Mouse (Mus musculus): ENCODE data around the gene Sept8. TPM values are rescaled to one million over a fixed set of nuclear protein-coding genes. Genes with fewer than 3 reads are reported as not detected.

Gene Sept8
- polyA plus RNA-seq, 1 experiment, result 13.9 TPM

DNA sequence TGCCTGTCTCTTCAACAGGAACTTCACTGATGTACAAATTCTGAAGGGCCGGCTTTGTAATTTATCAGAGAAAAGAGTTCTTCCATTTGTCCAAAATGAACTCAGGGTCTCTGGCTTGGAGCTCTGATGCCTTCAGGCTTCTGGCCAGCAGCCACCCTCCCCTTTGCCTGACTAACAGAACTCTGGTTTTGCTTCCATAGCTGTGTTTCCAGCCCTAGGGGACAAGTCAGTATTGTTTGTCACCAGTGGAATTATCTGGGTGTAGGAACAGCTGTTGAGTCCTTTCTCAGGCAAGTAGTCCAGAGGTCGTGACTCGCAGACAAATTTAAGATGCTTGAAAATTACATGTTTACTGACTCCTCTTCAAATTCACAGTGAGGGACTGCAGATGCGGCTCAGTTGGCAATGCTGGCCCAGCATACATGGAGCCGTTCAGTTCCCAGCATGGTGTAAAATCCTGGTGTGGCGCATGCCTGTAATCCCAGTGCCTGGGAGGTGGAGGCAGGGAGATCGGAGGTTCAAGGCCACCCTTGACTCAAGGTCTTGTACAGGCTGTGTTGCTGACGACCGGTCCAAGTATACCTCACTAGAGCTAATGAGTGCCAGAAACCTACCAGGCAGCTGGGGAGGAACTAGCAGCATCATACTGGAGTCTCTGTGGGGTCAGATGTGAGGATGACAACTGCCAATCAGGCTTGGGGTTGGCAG lies 11.8 kb upstream of the Sept8 start:
- Histone ChIP-seq H3K27ac (ENCODE audit: insufficient read depth, low read length) (no peak overlapping the region), H3K4me3 (ENCODE audit: extremely low read depth, insufficient read depth, insufficient read length) (no peak overlapping the region), H3K27me3 (ENCODE audit: control insufficient read depth, insufficient read depth, low read length) (no peaks in the 10 kb centered on the region), H3K36me3 (ENCODE audit: control insufficient read depth, insufficient read depth, low read length) (no peaks in the 10 kb centered on the region), H3K4me1 (ENCODE audit: control insufficient read depth, insufficient read depth, insufficient read length) (no peaks in the 10 kb centered on the region)
- 92% methylated on average over 9 of the region's 9 CpGs for WGBS
- no peak for DNase-seq (ENCODE audit: low read depth in 1 of 2, low spot score in 2 of 2)
- no peak for TF ChIP-seq CTCF (IDR thresholded peaks at IDR 0.05; ENCODE audit: extremely low read depth, insufficient read depth, insufficient read length, insufficient replicate concordance)
- TF ChIP-seq POLR2A (IDR thresholded peaks at IDR 0.05; ENCODE audit: low read depth, low read length), result no peak

DNA sequence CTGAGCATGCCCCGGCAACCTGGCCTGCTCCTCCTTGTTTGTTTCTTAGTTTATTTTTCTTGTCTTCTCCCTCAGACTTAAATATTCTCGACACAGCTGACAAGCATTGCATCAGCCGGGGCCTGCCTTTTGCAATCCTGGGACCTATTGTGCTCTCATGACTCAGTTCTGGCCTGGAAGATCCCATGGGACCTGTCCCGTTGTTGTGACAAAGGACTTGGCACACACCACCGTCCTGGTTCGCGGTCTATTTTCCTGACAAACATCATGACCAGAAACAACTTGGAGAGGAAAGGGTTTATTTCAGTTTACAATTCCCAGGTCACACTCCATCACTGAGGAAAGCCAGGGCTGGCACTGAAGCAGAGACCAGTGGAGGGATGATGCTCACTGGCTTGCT lies 10.9 kb upstream of the Sept8 start:
- no peak overlapping the region for H3K27ac ChIP-seq (ENCODE audit: insufficient read depth, low read length)
- WGBS, result 88% methylated on average over 7 of the region's 7 CpGs

DNA sequence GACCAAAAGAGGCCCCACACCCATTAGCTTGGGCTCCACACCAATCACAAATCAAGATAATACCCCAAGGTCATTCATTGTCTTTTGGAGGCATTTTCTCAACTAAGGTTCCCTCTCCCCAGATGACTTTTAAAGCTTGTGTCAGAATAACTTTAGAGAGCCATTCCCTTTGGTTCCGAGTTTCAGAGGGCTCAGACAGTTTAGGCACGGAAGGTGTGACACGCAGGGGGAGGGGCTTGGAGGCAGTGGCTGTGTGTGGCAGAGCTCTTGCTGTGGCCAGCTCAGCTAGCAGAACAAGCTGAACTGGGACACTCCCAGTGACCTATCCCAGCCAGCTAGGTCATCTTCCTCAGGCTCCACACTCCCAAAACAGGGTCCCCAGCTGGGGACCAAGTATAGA lies 10.5 kb upstream of the Sept8 start:
- H3K36me3 ChIP-seq (ENCODE audit: control insufficient read depth, insufficient read depth, low read length), result no peaks in the 10 kb centered on the region
- 86% methylated on average over 3 of the region's 3 CpGs for WGBS
- H3K4me3 ChIP-seq (ENCODE audit: extremely low read depth, insufficient read depth, insufficient read length), result no peak overlapping the region
- TF ChIP-seq CTCF (IDR thresholded peaks at IDR 0.05; ENCODE audit: extremely low read depth, insufficient read depth, insufficient read length, insufficient replicate concordance), result no peak
- no peak for TF ChIP-seq POLR2A (IDR thresholded peaks at IDR 0.05; ENCODE audit: low read depth, low read length)
- no peak for DNase-seq (ENCODE audit: low read depth in 1 of 2, low spot score in 2 of 2)
- no peak overlapping the region for H3K27ac ChIP-seq (ENCODE audit: insufficient read depth, low read length)
- no peaks in the 10 kb centered on the region for H3K4me1 ChIP-seq (ENCODE audit: control insufficient read depth, insufficient read depth, insufficient read length)
- H3K27me3 ChIP-seq (ENCODE audit: control insufficient read depth, insufficient read depth, low read length), result no peaks in the 10 kb centered on the region

More for the DNA sequence above, 10.9 kb upstream of the Sept8 start:
- H3K4me3 ChIP-seq (ENCODE audit: extremely low read depth, insufficient read depth, insufficient read length), result no peak overlapping the region
- H3K4me1 ChIP-seq (ENCODE audit: control insufficient read depth, insufficient read depth, insufficient read length), result no peaks in the 10 kb centered on the region
- H3K27me3 ChIP-seq (ENCODE audit: control insufficient read depth, insufficient read depth, low read length), result no peaks in the 10 kb centered on the region
- no peak for DNase-seq (ENCODE audit: low read depth in 1 of 2, low spot score in 2 of 2)
- H3K36me3 ChIP-seq (ENCODE audit: control insufficient read depth, insufficient read depth, low read length), result no peaks in the 10 kb centered on the region
- no peak for TF ChIP-seq POLR2A (IDR thresholded peaks at IDR 0.05; ENCODE audit: low read depth, low read length)
- TF ChIP-seq CTCF (IDR thresholded peaks at IDR 0.05; ENCODE audit: extremely low read depth, insufficient read depth, insufficient read length, insufficient replicate concordance), result no peak

DNA sequence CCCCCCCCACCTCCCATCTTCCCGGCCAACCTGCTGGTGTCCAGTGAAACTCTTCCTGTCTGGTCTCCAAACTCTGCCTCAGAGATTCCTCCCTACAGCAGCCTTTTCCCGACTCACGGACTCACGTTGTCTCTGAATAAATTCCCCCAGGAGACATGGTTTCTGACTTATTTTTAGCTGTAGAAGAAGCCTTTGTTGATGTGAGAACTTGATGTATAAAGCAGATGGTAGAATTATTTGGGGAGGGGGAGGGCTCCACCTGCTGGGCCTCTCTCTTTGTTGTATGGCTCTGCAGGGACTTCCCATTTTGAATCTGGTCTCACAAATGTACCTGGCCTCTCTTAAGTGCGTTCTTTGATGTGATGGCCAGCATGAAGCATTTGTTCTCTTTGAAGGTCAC lies 8.7 kb upstream of the Sept8 start:
- WGBS, result 44% methylated on average over 5 of the region's 5 CpGs

DNA sequence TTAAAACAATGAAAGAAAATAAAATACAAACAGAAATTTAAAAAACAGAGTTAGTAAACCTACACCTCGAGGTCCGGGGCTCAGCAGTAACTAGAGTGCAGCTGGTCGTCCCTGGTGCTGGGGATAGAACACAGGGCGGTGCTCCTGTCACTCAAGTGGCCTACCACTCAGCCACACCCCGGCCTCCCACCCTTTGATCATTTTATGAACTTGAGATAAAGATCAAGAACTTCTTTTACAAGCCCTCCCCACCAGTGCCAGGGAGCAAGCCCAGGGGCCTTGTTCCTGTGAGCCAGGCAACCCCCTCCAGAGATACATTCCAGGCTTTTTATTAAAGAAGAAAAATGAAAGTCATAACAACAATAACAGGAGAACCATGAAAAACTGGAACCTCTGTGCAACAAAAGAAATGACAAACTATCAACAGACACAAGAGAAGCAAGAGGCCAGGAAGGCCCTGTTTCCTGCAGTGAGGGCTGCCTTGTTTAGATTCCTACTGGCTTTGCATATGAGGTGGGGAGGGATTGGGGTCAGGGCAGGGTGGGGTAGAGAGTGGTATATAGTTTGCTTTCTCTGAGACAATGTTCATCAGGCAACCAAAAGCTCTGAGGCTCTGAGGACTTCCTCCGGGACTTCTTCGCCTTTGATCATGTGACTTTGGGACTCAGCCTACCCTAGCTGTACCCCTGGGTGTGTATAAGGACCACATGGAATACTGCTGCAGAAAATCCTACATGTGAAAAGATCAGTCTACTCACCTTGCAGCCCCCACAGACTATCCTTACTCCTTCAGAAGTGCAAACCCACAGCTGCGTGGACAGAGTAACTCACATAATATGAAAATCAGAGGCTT lies 2.1 kb upstream of the Sept8 start:
- H3K36me3 ChIP-seq (ENCODE audit: control insufficient read depth, insufficient read depth, low read length), result no peaks in the 10 kb centered on the region
- no peak overlapping the region for H3K4me3 ChIP-seq (ENCODE audit: extremely low read depth, insufficient read depth, insufficient read length)
- peaks cover 5% of the 10 kb centered on the region for H3K4me1 ChIP-seq (ENCODE audit: control insufficient read depth, insufficient read depth, insufficient read length)
- TF ChIP-seq CTCF (IDR thresholded peaks at IDR 0.05; ENCODE audit: extremely low read depth, insufficient read depth, insufficient read length, insufficient replicate concordance) (no peak), POLR2A (IDR thresholded peaks at IDR 0.05; ENCODE audit: low read depth, low read length) (no peak)
- 45% methylated on average over 8 of the region's 8 CpGs for WGBS
- DNase-seq (ENCODE audit: low read depth in 1 of 2, low spot score in 2 of 2), result peak in 1 of 2 experiments; percentile 4
- no peak overlapping the region for H3K27ac ChIP-seq (ENCODE audit: insufficient read depth, low read length)
- peaks cover 7% of the 10 kb centered on the region for H3K27me3 ChIP-seq (ENCODE audit: control insufficient read depth, insufficient read depth, low read length)

More for the DNA sequence above, 8.7 kb upstream of the Sept8 start:
- no peaks in the 10 kb centered on the region for H3K4me1 ChIP-seq (ENCODE audit: control insufficient read depth, insufficient read depth, insufficient read length)
- no peak for TF ChIP-seq POLR2A (IDR thresholded peaks at IDR 0.05; ENCODE audit: low read depth, low read length)
- no peak for TF ChIP-seq CTCF (IDR thresholded peaks at IDR 0.05; ENCODE audit: extremely low read depth, insufficient read depth, insufficient read length, insufficient replicate concordance)
- no peak for DNase-seq (ENCODE audit: low read depth in 1 of 2, low spot score in 2 of 2)
- H3K27ac ChIP-seq (ENCODE audit: insufficient read depth, low read length), result no peak overlapping the region
- H3K4me3 ChIP-seq (ENCODE audit: extremely low read depth, insufficient read depth, insufficient read length), result no peak overlapping the region
- no peaks in the 10 kb centered on the region for H3K27me3 ChIP-seq (ENCODE audit: control insufficient read depth, insufficient read depth, low read length)
- H3K36me3 ChIP-seq (ENCODE audit: control insufficient read depth, insufficient read depth, low read length), result no peaks in the 10 kb centered on the region

DNA sequence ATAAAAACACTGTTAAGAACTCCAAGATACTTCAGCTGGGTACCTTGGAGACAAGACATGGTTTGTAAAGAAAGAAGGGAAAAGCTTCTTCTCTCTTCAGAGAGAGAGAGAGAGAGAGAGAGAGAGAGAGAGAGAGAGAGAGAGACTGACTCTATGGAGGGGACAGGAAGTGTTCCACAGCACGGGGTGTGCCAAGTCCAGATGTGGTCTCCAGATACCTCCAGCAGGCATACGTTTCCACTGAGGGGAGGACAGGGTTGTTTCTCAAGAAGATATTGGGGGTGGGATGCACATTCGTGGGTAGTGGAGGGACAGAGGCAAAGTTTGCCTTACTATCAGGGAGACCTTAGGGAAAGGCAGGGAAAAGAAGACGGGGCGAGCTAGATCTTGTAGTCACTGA lies 298 bp upstream of the Sept8 start:
- H3K36me3 ChIP-seq (ENCODE audit: control insufficient read depth, insufficient read depth, low read length), result no peaks in the 10 kb centered on the region
- TF ChIP-seq POLR2A (IDR thresholded peaks at IDR 0.05; ENCODE audit: low read depth, low read length) (no peak), CTCF (IDR thresholded peaks at IDR 0.05; ENCODE audit: extremely low read depth, insufficient read depth, insufficient read length, insufficient replicate concordance) (no peak)
- H3K27ac ChIP-seq (ENCODE audit: insufficient read depth, low read length), result no peak overlapping the region
- DNase-seq (ENCODE audit: low read depth in 1 of 2, low spot score in 2 of 2), result no peak
- no peak overlapping the region for H3K4me3 ChIP-seq (ENCODE audit: extremely low read depth, insufficient read depth, insufficient read length)
- WGBS, result 53% methylated on average over 5 of the region's 5 CpGs
- peaks cover 7% of the 10 kb centered on the region for H3K27me3 ChIP-seq (ENCODE audit: control insufficient read depth, insufficient read depth, low read length)
- peaks cover 5% of the 10 kb centered on the region for H3K4me1 ChIP-seq (ENCODE audit: control insufficient read depth, insufficient read depth, insufficient read length)

Data from spleen, adult 2 months (tissue).